Mouse (Mus musculus) left cerebral cortex, postnatal 10 days (tissue): ENCODE data around the gene Spon1. TPM values are rescaled to one million over a fixed set of nuclear protein-coding genes. Genes with fewer than 3 reads are reported as not detected.

Experiments
- DNase-seq, 2 experiments: peaks; one replicate each; pipeline ENCODE4 v3.0.0; 2021 to 2022; ENCODE audit warnings: low spot score in 2 of 2, mixed read lengths in 1 of 2; ENCODE audit errors: extremely low spot score in 1 of 2
- intact Hi-C: fragments of 180-260 bp; cut with DNase I; formaldehyde crosslinking; loops from one replicate; pipeline ENCODE4 v1.15.1; 2025
- total RNA-seq, 2 experiments: library from RNA; stranded (reverse); gene quantifications; 2 replicates each; pipeline ENCODE4 v1.2.3; 2021

Spon1 gene
- total RNA-seq, 2 experiments from 2014 or later: 46.6 to 49.5 TPM

- intact Hi-C loops: no loop called here
- DNase-seq: peak in 1 of 2 experiments; percentile 36
These were observed 7.6 kb downstream of the Spon1 start for GRCm38 (mm10) chr7:113773436-113773835.

GRCm38 (mm10) chr7:113774039-113774438, 8.2 kb downstream of the Spon1 start:
- peak in 1 of 2 experiments; percentile 60 for DNase-seq
- intact Hi-C loops: no loop called here

DNA sequence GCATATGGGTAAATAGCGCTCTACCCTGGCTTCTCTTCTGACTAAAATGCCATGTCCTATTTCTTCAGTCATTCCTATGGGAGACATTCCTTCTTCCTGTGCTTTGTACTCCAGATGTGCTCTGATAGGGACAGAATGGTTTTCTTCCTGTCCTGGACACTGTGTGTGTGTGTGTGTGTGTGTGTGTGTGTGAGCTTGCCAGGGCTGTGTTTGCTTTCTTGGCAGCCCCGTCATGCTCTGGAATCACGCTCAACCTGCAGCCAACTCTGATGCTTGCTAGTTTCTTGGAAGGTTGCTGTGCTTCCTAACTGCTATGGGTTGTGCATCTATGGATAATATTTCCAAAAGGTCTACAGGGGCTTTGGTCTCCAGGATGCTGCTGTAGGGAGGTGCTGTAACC, 9.1 kb downstream of the Spon1 start:
- peak in 1 of 2 experiments; percentile 36 for DNase-seq
- intact Hi-C loops: no loop called here

DNA sequence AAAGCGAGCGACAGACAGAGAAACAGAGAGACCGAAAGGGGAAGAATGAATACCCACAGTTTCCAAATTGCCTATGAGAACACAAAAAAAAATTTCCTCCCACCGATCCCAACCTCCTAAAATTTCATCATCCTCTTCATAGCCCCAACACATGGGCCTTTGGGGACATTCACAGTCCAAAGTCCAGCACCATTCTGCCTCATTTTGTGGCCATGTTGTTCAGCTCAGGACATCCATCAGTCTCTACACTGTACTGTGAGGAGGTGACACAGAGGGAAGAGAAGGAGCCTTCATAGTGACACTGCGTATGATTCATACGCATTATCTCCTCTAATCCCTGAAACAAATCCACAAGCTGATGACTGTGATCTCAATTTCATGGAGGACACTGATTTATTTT, 12.7 kb downstream of the Spon1 start:
- intact Hi-C loops: no loop called here
- DNase-seq: no peak

GRCm38 (mm10) chr7:113780286-113780685, 14.5 kb downstream of the Spon1 start:
- intact Hi-C loops: no loop called here
- no peak for DNase-seq

DNA sequence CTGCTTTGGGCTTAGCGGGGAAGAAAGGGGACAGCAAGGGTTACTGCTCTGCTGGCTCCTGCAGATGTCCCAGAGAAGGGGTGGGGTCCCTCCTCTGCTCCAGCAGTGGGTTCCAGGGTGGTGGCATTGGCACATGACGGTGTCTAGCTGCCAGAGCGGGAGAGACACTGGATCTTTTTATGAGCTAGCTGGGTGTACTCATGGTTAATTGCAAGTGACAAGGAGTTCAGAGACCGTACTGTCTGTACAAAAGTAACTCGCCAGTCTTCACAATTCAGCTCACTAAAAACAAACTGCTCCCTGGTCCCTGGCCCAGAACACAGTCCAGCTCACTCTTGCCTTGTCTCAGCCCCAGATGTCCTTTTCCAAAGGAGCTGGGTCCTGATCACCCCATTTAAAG, 26.2 kb downstream of the Spon1 start:
- intact Hi-C loops: no loop called here
- peak in 1 of 2 experiments; percentile 35 for DNase-seq

DNA sequence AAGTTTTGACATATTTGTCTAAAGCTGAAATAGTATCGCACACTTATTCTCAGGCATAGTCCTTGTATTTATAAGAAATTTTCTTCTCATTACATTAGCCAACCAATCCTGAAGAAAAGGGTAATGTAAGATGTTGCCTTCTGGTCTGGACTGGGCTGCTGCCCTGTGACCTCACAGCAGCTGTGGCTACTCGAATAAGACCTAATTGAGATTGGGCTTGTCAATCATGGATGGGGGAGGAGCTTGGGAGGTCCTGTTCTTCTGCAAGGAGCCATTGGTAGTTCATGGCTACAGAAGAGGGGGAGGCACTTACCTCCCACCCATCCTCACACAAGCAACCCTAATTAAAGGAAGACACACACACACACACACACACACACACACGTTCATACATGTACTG, 27.1 kb downstream of the Spon1 start:
- intact Hi-C loops: no loop called here
- no peak for DNase-seq

GRCm38 (mm10) chr7:113795209-113795608, 29.4 kb downstream of the Spon1 start:
- intact Hi-C loops: no loop called here
- DNase-seq: no peak

- intact Hi-C loops: no loop called here
- no peak for DNase-seq
These were observed 31.3 kb downstream of the Spon1 start for GRCm38 (mm10) chr7:113797134-113797533.

GRCm38 (mm10) chr7:113798605-113799255, 32.9 kb downstream of the Spon1 start:
- intact Hi-C loops: no loop called here
- DNase-seq: peak in 1 of 2 experiments; percentile 38

DNA sequence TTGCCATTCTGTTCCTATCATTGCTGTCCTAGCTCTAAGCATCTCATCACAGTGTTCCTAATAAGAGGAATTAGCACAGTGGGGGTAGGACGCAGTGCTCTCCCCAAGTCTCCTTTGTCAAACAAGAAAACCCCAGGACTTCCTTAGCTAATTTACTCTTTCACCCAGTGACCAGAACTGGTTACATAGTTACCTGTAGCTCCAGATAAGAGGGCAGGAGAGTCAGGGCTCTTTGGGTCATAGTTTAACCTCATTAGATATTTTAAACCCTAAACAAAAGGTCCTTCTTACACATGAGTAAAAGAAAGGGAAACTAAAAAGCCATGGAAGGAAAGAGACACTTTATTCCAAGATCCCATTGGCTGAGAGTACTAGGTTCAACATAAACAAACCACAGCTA, 44.0 kb downstream of the Spon1 start:
- intact Hi-C loops: no loop called here
- DNase-seq: no peak

DNA sequence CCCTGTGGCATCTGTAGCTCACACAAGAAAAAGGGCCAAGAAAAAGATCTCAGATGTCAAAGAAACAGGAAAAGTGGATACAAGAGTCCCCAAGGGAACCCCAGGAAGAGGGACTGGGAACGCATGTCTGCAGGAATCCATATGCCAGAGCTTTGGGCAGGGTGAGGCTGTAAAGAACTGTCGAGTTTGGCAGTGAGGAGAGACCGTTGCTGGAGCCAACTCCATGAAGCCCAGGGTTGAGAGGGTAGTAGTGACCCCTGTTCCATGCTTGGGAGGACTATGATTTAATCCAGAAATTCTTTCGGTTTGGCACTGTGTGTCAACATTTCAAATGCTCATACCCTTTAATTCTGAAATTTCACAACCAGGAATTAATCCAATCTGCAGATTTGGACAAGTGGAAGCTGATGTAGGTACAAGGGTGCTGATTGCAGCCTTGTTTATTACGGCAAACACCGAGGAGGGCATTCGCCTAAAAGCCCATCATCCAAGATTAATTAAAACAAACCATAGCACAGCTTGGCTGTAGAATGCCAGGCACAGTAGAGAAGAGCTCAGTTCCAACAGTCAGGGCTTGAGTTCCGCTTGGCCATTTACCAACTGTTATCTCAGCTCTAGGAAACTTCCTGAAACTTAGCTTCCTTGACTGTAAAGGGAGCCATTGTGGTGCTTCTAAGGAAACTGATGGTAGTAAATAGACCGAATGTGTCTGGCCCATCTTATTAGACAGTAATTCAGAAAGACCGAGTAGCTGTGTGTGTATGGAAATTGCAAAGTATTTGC, 45.8 kb downstream of the Spon1 start:
- DNase-seq: no peak

GRCm38 (mm10) chr7:113814101-113814779, 48.4 kb downstream of the Spon1 start:
- intact Hi-C loops: no loop called here
- DNase-seq: no peak

More for the DNA sequence above, 45.8 kb downstream of the Spon1 start:
- intact Hi-C loops: no loop called here

DNA sequence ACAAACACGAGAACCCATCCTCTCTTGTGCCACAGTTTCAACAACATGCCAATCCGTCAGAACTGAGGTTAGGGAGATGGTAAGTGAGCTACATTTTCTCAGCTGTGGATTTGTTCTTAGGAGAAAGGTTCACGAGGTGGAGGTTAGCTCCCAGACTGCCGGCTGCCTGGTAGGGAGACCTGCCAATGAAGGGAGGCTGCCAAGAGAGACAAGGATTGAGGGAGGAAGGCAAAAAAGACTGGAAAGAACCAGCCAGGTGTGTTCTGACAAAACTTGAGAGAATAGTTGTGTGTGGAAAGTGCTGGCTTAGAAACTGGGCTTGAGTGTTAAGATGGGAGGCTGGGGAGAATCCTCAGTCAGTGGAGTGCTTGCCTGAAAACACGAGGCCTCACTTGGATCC, 49.9 kb downstream of the Spon1 start:
- intact Hi-C loops: no loop called here

GRCm38 (mm10) chr7:113816827-113817334, 51.1 kb downstream of the Spon1 start:
- DNase-seq: no peak
- intact Hi-C loops: no loop called here

More for the DNA sequence above, 49.9 kb downstream of the Spon1 start:
- DNase-seq: no peak

DNA sequence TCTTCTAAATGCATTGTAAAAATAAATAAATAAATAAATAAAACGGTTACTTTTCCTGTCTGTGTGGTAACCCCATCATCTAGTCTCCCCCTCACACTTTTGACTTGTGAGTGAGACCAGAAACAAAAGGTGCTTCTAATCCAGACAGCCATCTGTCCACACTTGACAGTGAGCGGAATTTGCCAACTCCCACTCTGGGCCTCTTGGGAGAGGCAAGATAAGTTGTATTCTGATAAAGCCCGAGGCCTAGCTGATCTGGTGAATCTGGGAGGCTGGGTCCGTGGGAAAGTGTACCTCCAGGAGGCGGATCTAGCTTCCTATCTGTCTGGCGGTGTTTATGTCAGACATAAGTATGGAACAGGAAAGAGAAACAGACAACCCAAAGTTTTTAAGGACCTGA, 52.3 kb downstream of the Spon1 start:
- DNase-seq: no peak
- intact Hi-C loops: no loop called here

GRCm38 (mm10) chr7:113820213-113820612, 54.4 kb downstream of the Spon1 start:
- intact Hi-C loops: no loop called here
- peak in 1 of 2 experiments; percentile 30 for DNase-seq

DNA sequence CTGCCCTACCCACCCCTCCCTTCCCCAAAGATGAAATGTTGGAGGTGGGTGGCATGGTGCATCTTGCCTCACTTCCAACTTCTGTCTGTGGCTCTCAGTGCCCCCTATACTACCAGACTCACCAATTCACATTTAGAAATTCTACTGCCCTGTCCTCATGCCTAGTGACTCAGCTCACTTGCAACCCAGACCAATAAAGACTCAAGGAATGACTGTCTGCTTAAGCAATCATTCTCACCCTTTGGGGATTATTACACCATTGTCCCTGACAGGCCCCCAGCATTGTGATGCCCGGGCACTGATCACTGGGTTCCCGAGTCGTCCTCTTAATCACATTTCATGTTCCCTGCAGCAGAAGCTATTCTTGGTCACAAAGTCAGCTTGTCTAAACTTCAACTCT, 57.2 kb downstream of the Spon1 start:
- intact Hi-C loops: no loop called here
- DNase-seq: no peak

DNA sequence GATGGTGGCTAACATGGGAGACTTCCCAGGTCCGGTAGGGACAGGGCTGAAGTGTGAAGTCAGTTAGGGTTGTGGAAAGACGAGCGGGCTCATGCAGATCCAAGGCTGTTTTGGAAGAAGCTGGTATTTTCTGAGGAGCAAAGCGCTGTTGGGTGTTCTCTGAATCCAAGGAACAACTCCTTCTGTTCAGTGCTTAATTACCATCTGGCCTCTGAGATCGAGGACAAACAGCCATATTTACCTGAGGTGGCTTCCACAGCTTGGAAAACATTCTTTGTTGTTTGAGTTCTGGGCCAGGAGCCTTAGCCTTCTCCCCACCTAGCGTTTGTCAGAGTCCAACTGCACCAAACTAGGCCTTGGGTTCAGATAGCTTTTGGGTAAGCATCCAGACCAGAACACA, 58.9 kb downstream of the Spon1 start:
- intact Hi-C loops: no loop called here
- DNase-seq: no peak
